Mouse (Mus musculus) G1E (cell line): ENCODE measurements around the gene Rbm28.

Experiments
- CTCF ChIP-seq: IDR thresholded peaks from 2 replicates; pipeline ENCODE4 v1.5.1; 2012; ENCODE audit warnings: low read depth, low read length, inconsistent platforms, mixed read lengths
- GATA1 ChIP-seq: IDR thresholded peaks from 2 replicates; pipeline ENCODE4 v1.6.1; 2012; ENCODE audit warnings: borderline replicate concordance, low read length, inconsistent platforms, mixed read lengths
- GATA2 ChIP-seq: IDR thresholded peaks from 2 replicates; pipeline ENCODE4 v1.6.1; 2012; ENCODE audit warnings: low read depth, low read length, inconsistent platforms, borderline replicate concordance
- POLR2AphosphoS5 ChIP-seq: IDR thresholded peaks from 2 replicates; pipeline ENCODE4 v1.6.1; 2012; ENCODE audit warnings: low read depth, low read length, inconsistent platforms; ENCODE audit not compliant: insufficient replicate concordance
- TAL1 ChIP-seq: conservative IDR thresholded peaks from 2 replicates; pipeline ENCODE4 v1.6.1; 2012; ENCODE audit warnings: low read depth, low read length, inconsistent platforms, mixed read lengths

- TF ChIP-seq CTCF (no peak), GATA1 (no peak), TAL1 (no peak), POLR2AphosphoS5 (no peak), GATA2 (no peak)
Measured at GRCm38 (mm10) chr6:29164314-29165244, at the start of gene Rbm28.
